Mouse (Mus musculus) hindbrain, embryonic 12.5 days (tissue): ENCODE measurements around the gene Sstr3. TPM values are rescaled to one million over a fixed set of nuclear protein-coding genes. Genes with fewer than 3 reads are reported as not detected.

Source experiments
- ATAC-seq: fragments of 200-750 bp; cut with Nextera tagmentation; 2 replicates; pipeline ENCODE4 v1.8.0; 2017; ENCODE audit warnings: moderate TSS enrichment; ENCODE audit not compliant: low FRiP score
- H3K27ac ChIP-seq: fragments of 300-500 bp; sonication (generic); 2 replicates; pipeline ENCODE4 v1.5.1; 2016; ENCODE audit warnings: mild to moderate bottlenecking
- H3K27me3 ChIP-seq: fragments of 300-500 bp; sonication (generic); 2 replicates; pipeline ENCODE4 v1.6.1; 2016; ENCODE audit warnings: mild to moderate bottlenecking
- H3K36me3 ChIP-seq: fragments of 300-500 bp; sonication (generic); 2 replicates; pipeline ENCODE4 v1.6.1; 2016; ENCODE audit warnings: mild to moderate bottlenecking
- H3K4me1 ChIP-seq: fragments of 300-500 bp; sonication (generic); 2 replicates; pipeline ENCODE4 v1.6.1; 2016
- H3K4me2 ChIP-seq: fragments of 300-500 bp; sonication (generic); replicated peaks from 2 replicates; pipeline ENCODE4 v1.6.1; 2016; ENCODE audit warnings: mild to moderate bottlenecking
- H3K4me3 ChIP-seq: fragments of 300-500 bp; sonication (generic); 2 replicates; pipeline ENCODE4 v1.5.1; 2016; ENCODE audit warnings: mild to moderate bottlenecking
- H3K9ac ChIP-seq: fragments of 300-500 bp; sonication (generic); 2 replicates; pipeline ENCODE4 v1.6.1; 2016; ENCODE audit warnings: mild to moderate bottlenecking, moderate library complexity
- H3K9me3 ChIP-seq: fragments of 300-500 bp; sonication (generic); replicated peaks from 2 replicates; pipeline ENCODE4 v1.6.1; 2016; ENCODE audit warnings: mild to moderate bottlenecking
- WGBS: fragments of 180-500 bp; shearing (Covaris S2); methylation state at CpG from one replicate; pipeline ENCODE4 v1.1.7; 2016; 5-methylcytosine and 5-hydroxymethylcytosine counted together
- polyA plus RNA-seq: library from polyadenylated mRNA; unstranded; fragments of >200 nt; fragmentation: Nextera tagmentation; extraction: Ambion mirVana; gene quantifications from 2 replicates; pipeline ENCODE4 v1.2.1, GENCODE M21; 2016

The Sstr3 gene
- 0.09 and 0.57 TPM in 2 replicates for polyA plus RNA-seq

GRCm38 (mm10) chr15:78544561-78545001 is at the start of gene Sstr3:
TSS of gene Sstr3 (minus strand) at chr15:78544685.
- 0 out of 2 replicates have a peak, but pooled peaks have one; percentile 24 for ATAC-seq
- H3K27ac ChIP-seq, result peak within 1 kb of the TSS; percentile 44; the same call in 1 of the 2 replicates
- H3K4me3 ChIP-seq, result no peak within 1 kb of the TSS
- peak within 1 kb of the TSS; percentile 43 for H3K9ac ChIP-seq
- H3K27me3 ChIP-seq, result peaks cover 31% of the 10 kb centered on the region
- H3K4me1 ChIP-seq, result peaks cover 31% of the 10 kb centered on the region
- H3K9me3 ChIP-seq, result no peaks in the 10 kb centered on the region
- H3K4me2 ChIP-seq, result peak within 1 kb of the TSS; percentile 43
- no peaks in the 10 kb centered on the region for H3K36me3 ChIP-seq
- 15% methylated on average over 13 of the region's 14 CpGs for WGBS

- WGBS, result 91% methylated on average over 7 of the region's 7 CpGs
- no peak for ATAC-seq
- Histone ChIP-seq H3K9ac (no peak overlapping the region), H3K4me3 (no peak overlapping the region), H3K4me2 (no peak overlapping the region), H3K4me1 (0 out of 2 replicates have a peak, but pooled peaks cover 2% of the 10 kb centered on the region), H3K27me3 (no peaks in the 10 kb centered on the region), H3K9me3 (no peaks in the 10 kb centered on the region), H3K36me3 (no peaks in the 10 kb centered on the region), H3K27ac (no peak overlapping the region)
These were observed 49.5 kb upstream of the Sstr3 start for GRCm38 (mm10) chr15:78593896-78594425.

- 80% methylated on average over 14 of the region's 14 CpGs for WGBS
- no peaks in the 10 kb centered on the region for H3K27me3 ChIP-seq
- H3K9me3 ChIP-seq, result no peaks in the 10 kb centered on the region
- H3K36me3 ChIP-seq, result no peaks in the 10 kb centered on the region
- no peak for ATAC-seq
- H3K4me1 ChIP-seq, result 0 out of 2 replicates have a peak, but pooled peaks cover 2% of the 10 kb centered on the region
- H3K4me3 ChIP-seq, result no peak overlapping the region
- no peak overlapping the region for H3K9ac ChIP-seq
- H3K4me2 ChIP-seq, result no peak overlapping the region
- H3K27ac ChIP-seq, result no peak overlapping the region
These were observed 48.0 kb upstream of the Sstr3 start for GRCm38 (mm10) chr15:78592452-78592968.

- no peak for ATAC-seq
- H3K9ac ChIP-seq, result no peak overlapping the region
- WGBS, result 64% methylated on average over 15 of the region's 15 CpGs
- H3K36me3 ChIP-seq, result no peaks in the 10 kb centered on the region
- 0 out of 2 replicates have a peak, but pooled peaks cover 2% of the 10 kb centered on the region for H3K4me1 ChIP-seq
- no peak overlapping the region for H3K4me2 ChIP-seq
- H3K27me3 ChIP-seq, result no peaks in the 10 kb centered on the region
- no peak overlapping the region for H3K27ac ChIP-seq
- H3K9me3 ChIP-seq, result no peaks in the 10 kb centered on the region
- H3K4me3 ChIP-seq, result no peak overlapping the region
These were observed 47.4 kb upstream of the Sstr3 start for GRCm38 (mm10) chr15:78591680-78592451.

GRCm38 (mm10) chr15:78590785-78591184 is 46.3 kb upstream of the Sstr3 start:
- WGBS, result 75% methylated on average over 6 of the region's 6 CpGs
- Histone ChIP-seq H3K4me2 (no peak overlapping the region), H3K27ac (no peak overlapping the region), H3K27me3 (no peaks in the 10 kb centered on the region), H3K4me1 (0 out of 2 replicates have a peak, but pooled peaks cover 2% of the 10 kb centered on the region), H3K36me3 (no peaks in the 10 kb centered on the region), H3K9me3 (no peaks in the 10 kb centered on the region), H3K4me3 (no peak overlapping the region), H3K9ac (no peak overlapping the region)
- no peak for ATAC-seq

GRCm38 (mm10) chr15:78589936-78590335 is 45.5 kb upstream of the Sstr3 start:
- no peaks in the 10 kb centered on the region for H3K27me3 ChIP-seq

GRCm38 (mm10) chr15:78588900-78589299 is 44.4 kb upstream of the Sstr3 start:
- WGBS, result 95% methylated on average over 4 of the region's 4 CpGs
- no peak for ATAC-seq

More at GRCm38 (mm10) chr15:78589936-78590335, 45.5 kb upstream of the Sstr3 start:
- ATAC-seq, result no peak
- WGBS, result 81% methylated on average over 6 of the region's 6 CpGs
- H3K27ac ChIP-seq, result no peak overlapping the region
- 0 out of 2 replicates have a peak, but pooled peaks cover 2% of the 10 kb centered on the region for H3K4me1 ChIP-seq
- no peak overlapping the region for H3K4me2 ChIP-seq
- H3K9ac ChIP-seq, result no peak overlapping the region
- H3K4me3 ChIP-seq, result no peak overlapping the region
- H3K9me3 ChIP-seq, result peaks cover 3% of the 10 kb centered on the region; the same call in 1 of the 2 replicates
- no peaks in the 10 kb centered on the region for H3K36me3 ChIP-seq

GRCm38 (mm10) chr15:78588049-78588448 is 43.6 kb upstream of the Sstr3 start:
- H3K27me3 ChIP-seq, result 0 out of 2 replicates have a peak, but pooled peaks cover 4% of the 10 kb centered on the region
- peaks cover 7% of the 10 kb centered on the region; the same call in 1 of the 2 replicates for H3K9me3 ChIP-seq
- WGBS, result 81% methylated on average over 4 of the region's 4 CpGs
- no peak overlapping the region for H3K9ac ChIP-seq
- H3K27ac ChIP-seq, result no peak overlapping the region
- H3K4me2 ChIP-seq, result no peak overlapping the region
- no peaks in the 10 kb centered on the region for H3K36me3 ChIP-seq
- 0 out of 2 replicates have a peak, but pooled peaks cover 5% of the 10 kb centered on the region for H3K4me1 ChIP-seq
- H3K4me3 ChIP-seq, result no peak overlapping the region
- ATAC-seq, result no peak

More at GRCm38 (mm10) chr15:78588900-78589299, 44.4 kb upstream of the Sstr3 start:
- no peak overlapping the region for H3K9ac ChIP-seq
- H3K9me3 ChIP-seq, result peaks cover 7% of the 10 kb centered on the region; the same call in 1 of the 2 replicates
- no peak overlapping the region for H3K4me3 ChIP-seq
- 0 out of 2 replicates have a peak, but pooled peaks cover 2% of the 10 kb centered on the region for H3K4me1 ChIP-seq
- no peak overlapping the region for H3K27ac ChIP-seq
- no peaks in the 10 kb centered on the region for H3K36me3 ChIP-seq
- H3K27me3 ChIP-seq, result no peaks in the 10 kb centered on the region
- no peak overlapping the region for H3K4me2 ChIP-seq

GRCm38 (mm10) chr15:78587050-78587994 is 42.8 kb upstream of the Sstr3 start:
- Histone ChIP-seq H3K27ac (no peak overlapping the region), H3K4me1 (0 out of 2 replicates have a peak, but pooled peaks cover 5% of the 10 kb centered on the region), H3K27me3 (0 out of 2 replicates have a peak, but pooled peaks cover 5% of the 10 kb centered on the region), H3K36me3 (no peaks in the 10 kb centered on the region), H3K9me3 (peaks cover 7% of the 10 kb centered on the region; the same call in 1 of the 2 replicates), H3K9ac (no peak overlapping the region), H3K4me3 (no peak overlapping the region), H3K4me2 (no peak overlapping the region)
- ATAC-seq, result peak; percentile 78
- 52% methylated on average over 18 of the region's 18 CpGs for WGBS

GRCm38 (mm10) chr15:78585404-78585803 is 40.9 kb upstream of the Sstr3 start:
- Histone ChIP-seq H3K4me3 (no peak overlapping the region), H3K36me3 (no peaks in the 10 kb centered on the region), H3K9ac (no peak overlapping the region), H3K9me3 (peaks cover 7% of the 10 kb centered on the region; the same call in 1 of the 2 replicates), H3K4me1 (peaks cover 15% of the 10 kb centered on the region), H3K4me2 (no peak overlapping the region), H3K27ac (no peak overlapping the region), H3K27me3 (0 out of 2 replicates have a peak, but pooled peaks cover 5% of the 10 kb centered on the region)
- 90% methylated on average over 7 of the region's 7 CpGs for WGBS
- no peak for ATAC-seq

- ATAC-seq, result no peak
- Histone ChIP-seq H3K27me3 (0 out of 2 replicates have a peak, but pooled peaks cover 5% of the 10 kb centered on the region), H3K9ac (no peak overlapping the region), H3K4me1 (peaks cover 27% of the 10 kb centered on the region), H3K27ac (no peak overlapping the region), H3K36me3 (no peaks in the 10 kb centered on the region), H3K9me3 (peaks cover 7% of the 10 kb centered on the region; the same call in 1 of the 2 replicates), H3K4me3 (no peak overlapping the region), H3K4me2 (no peak overlapping the region)
- 12% methylated on average over 11 of the region's 11 CpGs for WGBS
These were observed 38.9 kb upstream of the Sstr3 start for GRCm38 (mm10) chr15:78583352-78583751.
